Mouse (Mus musculus) thymus, postnatal 0 days (tissue): ENCODE data around the gene Gm12666. TPM values are rescaled to one million over a fixed set of nuclear protein-coding genes. Genes with fewer than 3 reads are reported as not detected.
"Not testable (repeated sequence)": the region's sequence is repeated elsewhere in the genome, so short reads cannot be mapped to it uniquely, and the experiment has no call there.

Experiments used
- DNase-seq: peaks from one replicate; pipeline ENCODE4 v3.0.0-alpha.2; 2015; ENCODE audit warnings: low spot score
- polyA plus RNA-seq: library from polyadenylated mRNA; unstranded; fragments of >200 nt; fragmentation: Nextera tagmentation; extraction: Ambion mirVana; gene quantifications from 2 replicates; pipeline ENCODE4 v1.2.1, GENCODE M21; 2015

Gm12666 gene
- not detected in 2 replicates for polyA plus RNA-seq

DNA sequence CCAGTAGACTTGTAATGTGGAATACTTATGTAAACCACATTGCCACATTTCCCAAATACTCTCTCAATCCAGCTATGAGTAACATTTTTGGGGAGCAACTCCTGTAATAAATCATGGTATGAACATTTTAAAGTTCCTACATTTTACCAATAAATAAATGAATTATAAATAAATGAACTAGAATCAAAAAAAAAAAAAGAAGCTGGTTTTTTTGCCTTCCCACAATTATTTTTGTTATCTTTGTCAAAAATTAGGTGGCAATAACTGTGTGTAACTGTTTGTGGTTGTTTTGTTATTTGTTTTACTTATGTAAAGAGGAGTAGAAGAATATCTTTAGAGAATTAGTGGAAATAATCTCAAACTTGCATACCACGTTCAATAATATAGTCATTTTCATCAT, at the start of gene Gm12666:
Gene Gm12666, minus strand, starts transcription at position 101 of the 400 bp plus-strand sequence.
- not testable (repeated sequence) for DNase-seq

DNA sequence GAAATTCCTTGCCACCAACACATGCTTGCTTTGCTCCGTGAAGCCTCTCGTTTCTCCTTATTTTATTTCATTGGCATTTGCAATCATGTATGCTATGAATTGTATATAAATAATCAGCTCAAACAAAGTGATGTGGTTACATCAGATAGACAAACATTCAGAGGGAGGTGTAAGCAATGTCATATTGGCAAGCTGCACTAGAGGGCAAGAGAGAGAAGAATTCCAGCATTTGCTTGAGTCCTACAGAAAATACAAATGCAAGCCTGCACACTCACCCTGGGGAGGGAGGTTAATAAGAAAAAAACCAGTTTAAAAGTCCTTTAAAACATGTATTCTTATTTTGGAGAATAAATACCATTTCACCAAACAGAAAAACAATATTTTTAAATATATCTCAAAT, 34.8 kb upstream of the Gm12666 start:
- DNase-seq: no peak

DNA sequence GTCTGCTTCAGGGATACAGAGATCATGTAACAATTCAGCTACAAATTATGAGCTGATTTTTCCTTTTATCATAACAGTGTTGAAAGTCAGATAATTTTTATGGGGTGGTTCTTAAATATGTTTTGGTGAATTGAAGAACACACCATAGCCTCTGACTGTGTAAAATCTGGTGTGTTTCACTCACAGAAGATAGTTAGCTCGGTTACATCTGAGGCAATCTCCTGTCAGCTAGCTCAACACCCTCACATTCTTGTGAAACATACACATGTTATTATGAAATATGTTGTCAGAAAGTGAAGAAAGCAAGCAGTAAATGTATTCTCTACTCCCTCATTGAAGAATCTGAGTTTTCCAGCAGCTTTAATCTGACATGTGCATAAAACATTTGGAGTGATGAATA, 24.7 kb upstream of the Gm12666 start:
- DNase-seq: no peak

DNA sequence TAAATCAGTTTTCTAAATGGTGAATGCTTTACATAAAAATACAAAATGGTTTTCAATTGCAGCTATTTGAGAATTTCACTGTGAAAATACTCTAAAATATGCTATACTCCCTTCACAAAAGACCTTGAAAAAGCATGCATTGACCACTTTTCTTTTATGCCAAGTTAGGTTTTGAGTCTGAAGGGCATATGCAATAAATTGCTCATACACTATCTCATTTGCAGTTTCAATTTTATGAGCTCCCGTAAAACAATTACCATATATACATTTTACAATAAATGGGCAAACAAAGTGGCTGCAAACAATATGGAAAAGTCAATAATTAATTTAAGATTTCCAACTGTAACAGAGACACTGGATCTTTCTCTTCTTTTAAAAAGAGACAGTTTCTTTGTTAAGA, 38.9 kb downstream of the Gm12666 start:
- no peak for DNase-seq

DNA sequence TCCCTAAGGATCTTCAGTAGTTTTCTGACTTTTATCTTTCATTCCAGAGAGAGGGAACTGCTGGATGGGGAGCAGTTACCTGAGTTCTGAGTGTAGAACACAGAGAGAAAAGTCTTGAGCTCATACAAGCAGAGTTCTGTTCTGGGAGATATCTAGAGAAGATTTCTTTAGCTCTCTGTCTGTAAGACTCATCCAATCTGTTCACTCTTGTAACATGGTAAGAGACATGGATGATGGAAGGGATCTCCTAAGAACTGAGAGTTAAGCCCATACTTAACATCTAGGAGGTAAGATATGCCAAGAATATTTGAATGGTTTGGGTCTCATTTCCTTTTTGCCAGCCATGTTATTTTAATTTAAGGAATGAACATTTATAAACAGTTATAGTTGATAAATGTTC, 44.4 kb downstream of the Gm12666 start, which contains the start of gene Izumo3:
Gene Izumo3, minus strand, starts transcription at position 101 of the 400 bp plus-strand sequence.
- DNase-seq: no peak

Other genes with a start within 250 kb of the Gm12666 start
- gene Izumo3, start 44.5 kb downstream of the Gm12666 start, polyA plus RNA-seq: not detected in 2 replicates